Mouse (Mus musculus) heart, embryonic 13.5 days (tissue): ENCODE measurements around the gene Nsa2. TPM values are rescaled to one million over a fixed set of nuclear protein-coding genes. Genes with fewer than 3 reads are reported as not detected.
"Not testable (repeated sequence)": the region's sequence is repeated elsewhere in the genome, so short reads cannot be mapped to it uniquely, and the experiment has no call there.

Source experiments
- ATAC-seq: fragments of 200-750 bp; cut with Nextera tagmentation; 2 replicates; pipeline ENCODE4 v1.8.0; 2017; ENCODE audit warnings: moderate TSS enrichment; ENCODE audit not compliant: insufficient number of reproducible peaks, low FRiP score, low TSS enrichment; ENCODE audit errors: extremely low read depth
- H3K27ac ChIP-seq: fragments of 300-500 bp; sonication (generic); replicated peaks from 2 replicates; pipeline ENCODE4 v1.5.1; 2015; ENCODE audit warnings: moderate library complexity, mild to moderate bottlenecking, inconsistent platforms
- H3K27me3 ChIP-seq: fragments of 300-500 bp; sonication (generic); replicated peaks from 2 replicates; pipeline ENCODE4 v1.6.1; 2015; ENCODE audit warnings: mild to moderate bottlenecking, inconsistent platforms
- H3K36me3 ChIP-seq: fragments of 300-500 bp; sonication (generic); 2 replicates; pipeline ENCODE4 v1.6.1; 2015; ENCODE audit warnings: mild to moderate bottlenecking, inconsistent platforms
- H3K4me1 ChIP-seq: fragments of 300-500 bp; sonication (generic); 2 replicates; pipeline ENCODE4 v1.6.1; 2015; ENCODE audit warnings: inconsistent platforms
- H3K4me2 ChIP-seq: fragments of 300-500 bp; sonication (generic); 2 replicates; pipeline ENCODE4 v1.6.1; 2015; ENCODE audit warnings: inconsistent platforms, mild to moderate bottlenecking, moderate library complexity
- H3K4me3 ChIP-seq: fragments of 300-500 bp; sonication (generic); 2 replicates; pipeline ENCODE4 v1.5.1; 2015; ENCODE audit warnings: moderate library complexity, mild to moderate bottlenecking, inconsistent platforms
- H3K9ac ChIP-seq: fragments of 300-500 bp; sonication (generic); 2 replicates; pipeline ENCODE4 v1.6.1; 2015; ENCODE audit warnings: inconsistent platforms, mild to moderate bottlenecking, moderate library complexity
- H3K9me3 ChIP-seq: fragments of 300-500 bp; sonication (generic); 2 replicates; pipeline ENCODE4 v1.6.1; 2016; ENCODE audit warnings: inconsistent platforms
- WGBS: fragments of 180-500 bp; shearing (Covaris S2); methylation state at CpG from one replicate; pipeline ENCODE4 v1.1.7; 2015; ENCODE audit warnings: mixed read lengths; 5-methylcytosine and 5-hydroxymethylcytosine counted together
- polyA plus RNA-seq: library from polyadenylated mRNA; unstranded; fragments of >200 nt; fragmentation: Nextera tagmentation; extraction: Ambion mirVana; gene quantifications from 2 replicates; pipeline ENCODE4 v1.2.1, GENCODE M21; 2015

Gene Nsa2
- polyA plus RNA-seq, 1 experiment from 2014 or later: 43.0 TPM

- H3K9me3 ChIP-seq, ATAC-seq, H3K27me3 ChIP-seq: not testable (repeated sequence)
- peak overlapping the region; percentile 84 for H3K4me2 ChIP-seq
- H3K9ac ChIP-seq: peak overlapping the region; percentile 97
- peaks cover 36% of the 10 kb centered on the region for H3K36me3 ChIP-seq
- peak overlapping the region; percentile 90 for H3K27ac ChIP-seq
- WGBS: 34% methylated on average over 8 of the region's 8 CpGs
- H3K4me3 ChIP-seq: peak overlapping the region; percentile 93
- peaks cover 16% of the 10 kb centered on the region for H3K4me1 ChIP-seq
Measured at GRCm38 (mm10) chr13:97138404-97138931, 731 bp upstream of the Nsa2 start.

DNA sequence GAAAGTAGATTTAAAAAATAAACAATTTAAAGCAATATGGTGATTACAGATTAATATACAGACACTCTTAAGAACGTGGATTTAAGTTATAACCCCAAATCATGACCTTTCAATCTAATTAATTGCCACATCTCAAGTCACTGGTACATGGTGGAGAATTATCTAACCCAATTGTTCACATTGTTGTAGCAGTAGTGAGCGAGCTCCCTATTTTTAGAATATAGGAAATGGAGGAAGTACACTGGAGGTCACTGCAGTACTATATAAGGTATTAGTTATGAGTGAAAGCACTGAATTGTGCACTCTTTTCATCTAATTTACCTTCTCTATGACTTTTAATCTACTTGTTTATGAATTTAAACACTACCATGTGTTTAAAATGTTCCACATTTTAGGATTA lies 7.3 kb downstream of the Nsa2 start:
- WGBS: no CpG with 5 or more reads among the region's 2 CpGs
- H3K27ac ChIP-seq: not testable (repeated sequence)

DNA sequence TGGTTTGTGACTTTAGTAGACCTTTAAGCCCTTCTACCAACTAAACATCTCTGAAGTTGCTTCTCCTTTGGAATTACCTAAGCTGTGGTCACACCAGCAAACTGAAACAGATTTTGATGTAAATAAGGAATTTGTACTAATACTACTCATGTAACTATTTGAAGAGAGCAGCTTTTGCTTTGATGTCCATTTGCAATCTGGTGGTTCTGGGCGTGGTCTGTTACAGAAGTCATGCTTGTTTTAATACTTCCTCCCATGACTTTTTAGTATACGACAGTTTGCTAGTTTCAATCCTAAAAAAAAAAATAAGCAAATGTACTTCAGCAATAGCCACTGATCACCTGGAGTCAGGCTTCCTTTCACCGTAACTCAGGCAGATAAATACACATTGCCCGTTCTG lies 8.1 kb downstream of the Nsa2 start:
- ATAC-seq, H3K4me3 ChIP-seq, H3K4me2 ChIP-seq, H3K27ac ChIP-seq, H3K27me3 ChIP-seq, H3K9ac ChIP-seq, H3K9me3 ChIP-seq, H3K4me1 ChIP-seq: not testable (repeated sequence)
- 75% methylated on average over 4 of the region's 4 CpGs for WGBS
- peaks cover 43% of the 10 kb centered on the region for H3K36me3 ChIP-seq

More for the DNA sequence above, 7.3 kb downstream of the Nsa2 start:
- not testable (repeated sequence) for H3K4me1 ChIP-seq, H3K4me3 ChIP-seq, ATAC-seq, H3K9me3 ChIP-seq, H3K27me3 ChIP-seq, H3K4me2 ChIP-seq, H3K9ac ChIP-seq
- H3K36me3 ChIP-seq: peaks cover 45% of the 10 kb centered on the region

DNA sequence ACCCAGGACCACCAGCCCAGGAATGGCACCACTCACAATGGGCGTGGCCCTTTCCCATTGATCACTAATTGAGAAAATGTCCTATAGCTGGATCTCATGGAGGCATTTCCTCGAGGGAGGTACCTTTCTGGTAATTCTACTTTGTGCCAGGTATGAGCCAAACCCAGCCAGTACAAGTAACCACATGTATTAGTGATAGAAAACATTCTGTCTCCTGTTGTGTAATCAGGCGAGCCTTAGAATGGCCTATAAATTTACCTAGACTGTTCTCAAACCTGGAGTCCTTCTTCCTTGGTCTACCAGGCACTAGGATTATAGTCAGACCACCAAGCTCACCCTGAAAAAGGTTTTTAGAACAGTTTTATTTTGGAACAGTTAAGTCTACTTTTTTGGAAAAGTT lies 16.4 kb downstream of the Nsa2 start:
- Histone ChIP-seq H3K36me3 (peaks cover 57% of the 10 kb centered on the region), H3K4me2 (no peak overlapping the region), H3K27ac (no peak overlapping the region), H3K9me3 (no peaks in the 10 kb centered on the region), H3K4me3 (no peak overlapping the region), H3K4me1 (no peaks in the 10 kb centered on the region), H3K27me3 (no peaks in the 10 kb centered on the region), H3K9ac (no peak overlapping the region)
- WGBS: 71% methylated on average over 3 of the region's 3 CpGs
- ATAC-seq: no peak

GRCm38 (mm10) chr13:97109046-97109445 lies 28.7 kb downstream of the Nsa2 start:
- H3K27me3 ChIP-seq: no peaks in the 10 kb centered on the region
- no peak overlapping the region for H3K27ac ChIP-seq
- H3K9me3 ChIP-seq: no peaks in the 10 kb centered on the region
- no peak overlapping the region for H3K4me2 ChIP-seq
- H3K4me3 ChIP-seq: no peak overlapping the region
- 83% methylated on average over 4 of the region's 4 CpGs for WGBS
- H3K36me3 ChIP-seq: peaks cover 21% of the 10 kb centered on the region
- H3K4me1 ChIP-seq: no peaks in the 10 kb centered on the region
- no peak overlapping the region for H3K9ac ChIP-seq
- ATAC-seq: no peak

- whole genome bisulfite sequencing: 91% methylated on average over 4 of the region's 4 CpGs
- not testable (repeated sequence) for ATAC-seq
Measured at GRCm38 (mm10) chr13:97107721-97108120, 30.0 kb downstream of the Nsa2 start.

GRCm38 (mm10) chr13:97104996-97105395 lies 32.7 kb downstream of the Nsa2 start:
- no peaks in the 10 kb centered on the region for H3K9me3 ChIP-seq
- no peak for ATAC-seq
- H3K9ac ChIP-seq: no peak overlapping the region
- H3K4me3 ChIP-seq: no peak overlapping the region
- H3K4me1 ChIP-seq: no peaks in the 10 kb centered on the region
- H3K36me3 ChIP-seq: peaks cover 8% of the 10 kb centered on the region
- no peak overlapping the region for H3K4me2 ChIP-seq
- WGBS: 67% methylated on average over 7 of the region's 7 CpGs
- no peak overlapping the region for H3K27ac ChIP-seq
- H3K27me3 ChIP-seq: no peaks in the 10 kb centered on the region

More at GRCm38 (mm10) chr13:97107721-97108120, 30.0 kb downstream of the Nsa2 start:
- not testable (repeated sequence) for H3K9me3 ChIP-seq, H3K4me2 ChIP-seq, H3K4me3 ChIP-seq, H3K27me3 ChIP-seq, H3K27ac ChIP-seq, H3K4me1 ChIP-seq, H3K9ac ChIP-seq
- peaks cover 16% of the 10 kb centered on the region for H3K36me3 ChIP-seq

- no peaks in the 10 kb centered on the region for H3K9me3 ChIP-seq
- no peaks in the 10 kb centered on the region for H3K27me3 ChIP-seq
- no peak within 1 kb of the TSS for H3K4me3 ChIP-seq
- ATAC-seq: no peak
- no peak within 1 kb of the TSS for H3K9ac ChIP-seq
- no peak within 1 kb of the TSS for H3K27ac ChIP-seq
- peaks cover 6% of the 10 kb centered on the region; the same call in 1 of the 2 replicates for H3K4me1 ChIP-seq
- H3K36me3 ChIP-seq: no peaks in the 10 kb centered on the region
- H3K4me2 ChIP-seq: no peak within 1 kb of the TSS
- 80% methylated on average over 22 of the region's 22 CpGs for WGBS
Measured at GRCm38 (mm10) chr13:97099187-97099852, 38.4 kb downstream of the Nsa2 start, which contains the start of gene Gm6169. Gene Gm6169, minus strand, starts transcription at chr13:97099237.

GRCm38 (mm10) chr13:97095726-97096125 lies 42.0 kb downstream of the Nsa2 start:
- H3K27me3 ChIP-seq: no peaks in the 10 kb centered on the region
- H3K9me3 ChIP-seq: no peaks in the 10 kb centered on the region
- H3K27ac ChIP-seq: no peak overlapping the region
- peaks cover 6% of the 10 kb centered on the region for H3K36me3 ChIP-seq
- ATAC-seq: no peak
- WGBS: 50% methylated on average over 4 of the region's 4 CpGs
- H3K4me1 ChIP-seq: peaks cover 6% of the 10 kb centered on the region; the same call in 1 of the 2 replicates
- no peak overlapping the region for H3K4me3 ChIP-seq
- H3K9ac ChIP-seq: no peak overlapping the region
- H3K4me2 ChIP-seq: no peak overlapping the region

DNA sequence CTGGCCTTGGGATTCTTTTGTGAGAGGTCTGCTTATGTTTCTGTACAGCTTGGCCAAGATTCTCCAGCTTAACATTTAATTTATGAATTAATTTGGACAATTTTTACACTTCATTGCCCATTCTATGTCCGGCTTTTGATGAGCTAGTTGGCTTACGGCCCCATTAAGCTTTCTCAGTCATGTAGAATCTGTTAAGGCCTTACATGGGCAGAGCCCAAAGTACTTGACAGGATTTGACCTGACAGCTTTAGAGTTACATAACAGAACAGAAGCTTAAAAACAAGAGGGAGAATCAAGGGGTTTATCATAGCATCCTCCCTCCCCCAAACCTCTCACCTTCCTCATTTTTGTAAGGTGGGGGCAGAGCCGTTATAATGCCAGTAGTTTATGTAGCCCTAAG lies 49.6 kb downstream of the Nsa2 start:
- no peak overlapping the region for H3K4me2 ChIP-seq
- WGBS: 88% methylated on average over 3 of the region's 3 CpGs
- no peaks in the 10 kb centered on the region for H3K9me3 ChIP-seq
- ATAC-seq: no peak
- no peaks in the 10 kb centered on the region for H3K36me3 ChIP-seq
- H3K27ac ChIP-seq: no peak overlapping the region
- H3K27me3 ChIP-seq: no peaks in the 10 kb centered on the region
- no peak overlapping the region for H3K4me3 ChIP-seq
- 0 out of 2 replicates have a peak, but pooled peaks cover 3% of the 10 kb centered on the region for H3K4me1 ChIP-seq
- H3K9ac ChIP-seq: no peak overlapping the region

- no peak overlapping the region for H3K9ac ChIP-seq
- H3K9me3 ChIP-seq: no peaks in the 10 kb centered on the region
- WGBS: 84% methylated on average over 6 of the region's 6 CpGs
- no peaks in the 10 kb centered on the region for H3K27me3 ChIP-seq
- no peaks in the 10 kb centered on the region for H3K36me3 ChIP-seq
- ATAC-seq: no peak
- no peak overlapping the region for H3K4me3 ChIP-seq
- no peak overlapping the region for H3K4me2 ChIP-seq
- H3K4me1 ChIP-seq: 0 out of 2 replicates have a peak, but pooled peaks cover 3% of the 10 kb centered on the region
- H3K27ac ChIP-seq: no peak overlapping the region
Measured at GRCm38 (mm10) chr13:97087421-97087820, 50.3 kb downstream of the Nsa2 start.

GRCm38 (mm10) chr13:97086316-97086715 lies 51.4 kb downstream of the Nsa2 start:
- H3K27ac ChIP-seq: no peak overlapping the region
- H3K27me3 ChIP-seq: no peaks in the 10 kb centered on the region
- peaks cover 9% of the 10 kb centered on the region; the same call in 1 of the 2 replicates for H3K4me1 ChIP-seq
- H3K9me3 ChIP-seq: no peaks in the 10 kb centered on the region
- no peak overlapping the region for H3K4me3 ChIP-seq
- no peak overlapping the region for H3K4me2 ChIP-seq
- 62% methylated on average over 8 of the region's 9 CpGs for WGBS
- no peak overlapping the region for H3K9ac ChIP-seq
- ATAC-seq: no peak
- no peaks in the 10 kb centered on the region for H3K36me3 ChIP-seq
